Comparison of ENCODE assay signal across 18 mouse cellular contexts in genomic region chr7:40290166-40290565, GRCm38 (mm10).
"Had no signal": no experiment of that assay in that cellular context is flagged by ENCODE, and none has a peak within 500 bp of the region (broad histone marks: within the 10 kb centered on the region; RNA-seq: fewer than 3 reads in every experiment).

No protein-coding gene starts in this region.

- H3K4me1 ChIP-seq: midbrain, embryonic 10.5 days; midbrain, embryonic 12.5 days; neural tube, embryonic 13.5 days; neural tube, embryonic 15.5 days had no signal

- H3K9me3 ChIP-seq: midbrain, embryonic 10.5 days; midbrain, embryonic 12.5 days; neural tube, embryonic 13.5 days; neural tube, embryonic 15.5 days had no signal

- H3K4me3 ChIP-seq: midbrain, embryonic 10.5 days; midbrain, embryonic 12.5 days; myocyte; neural tube, embryonic 13.5 days; neural tube, embryonic 15.5 days had no signal

- H3K4me2 ChIP-seq: lung, embryonic 14.5 days; midbrain, embryonic 12.5 days; neural tube, embryonic 13.5 days; neural tube, embryonic 15.5 days had no signal

- H3K27ac ChIP-seq: midbrain, embryonic 10.5 days; midbrain, embryonic 12.5 days; neural tube, embryonic 13.5 days; neural tube, embryonic 15.5 days had no signal

- H3K36me3 ChIP-seq: midbrain, embryonic 10.5 days; midbrain, embryonic 12.5 days; neural tube, embryonic 13.5 days; neural tube, embryonic 15.5 days had no signal

- H3K9ac ChIP-seq: lung, embryonic 14.5 days; midbrain, embryonic 12.5 days; neural tube, embryonic 13.5 days; neural tube, embryonic 15.5 days had no signal

- ATAC-seq: midbrain, embryonic 16.5 days had no signal

- DNase-seq: lung, embryonic 14.5 days; lung, postnatal 10 days; lung, postnatal 4 days; midbrain, embryonic 14.5 days; retina, postnatal 1 day; right cerebral cortex, adult 18-20 months; right cerebral cortex, postnatal 25 days; right cerebral cortex, postnatal 4 days; spleen, adult 18-20 months; thymus, adult 18-20 months; thymus, postnatal 14 days; thymus, postnatal 36 days had no signal

- H3K27me3 ChIP-seq: midbrain, embryonic 12.5 days; neural tube, embryonic 13.5 days; neural tube, embryonic 15.5 days had no signal
